Mouse (Mus musculus): Measurements from ENCODE around the gene Eif5a. TPM values are rescaled to one million over a fixed set of nuclear protein-coding genes. Genes with fewer than 3 reads are reported as not detected.

Gene Eif5a
- polyA plus RNA-seq, 1 experiment from 2014 or later = 1,661 TPM

Small RNA genes lying within 50 kb of the gene (microRNA-seq; reads per million reads assigned to microRNA genes)
- not detected for gene Mir6924

Other genes starting within 250 kb of the Eif5a start
- 561 and 632 TPM in 2 replicates for gene Eif4a1, start 249.5 kb downstream of the Eif5a start, polyA plus RNA-seq (2016; fragmentation: Nextera tagmentation; extraction: Ambion mirVana)
- gene Senp3, start 239.9 kb downstream of the Eif5a start, polyA plus RNA-seq (2016; fragmentation: Nextera tagmentation; extraction: Ambion mirVana) = 134 and 147 TPM in 2 replicates
- gene Tnfsf13, start 236.2 kb downstream of the Eif5a start, polyA plus RNA-seq (2016; fragmentation: Nextera tagmentation; extraction: Ambion mirVana) = 0.50 TPM in 2 replicates
- gene Tnfsf12, start 226.1 kb downstream of the Eif5a start, polyA plus RNA-seq (2016; fragmentation: Nextera tagmentation; extraction: Ambion mirVana) = 3.1 and 3.9 TPM in 2 replicates
- gene Tnfsfm13, start 225.9 kb downstream of the Eif5a start, polyA plus RNA-seq (2016; fragmentation: Nextera tagmentation; extraction: Ambion mirVana) = 2.5 and 3.5 TPM in 2 replicates
- 27.9 and 32.7 TPM in 2 replicates for gene Polr2a, start 163.3 kb downstream of the Eif5a start, polyA plus RNA-seq (2016; fragmentation: Nextera tagmentation; extraction: Ambion mirVana)
- not detected in 2 replicates for gene Slc35g3, start 160.0 kb downstream of the Eif5a start, polyA plus RNA-seq (2016; fragmentation: Nextera tagmentation; extraction: Ambion mirVana)
- gene Zbtb4, start 156.0 kb downstream of the Eif5a start, polyA plus RNA-seq (2016; fragmentation: Nextera tagmentation; extraction: Ambion mirVana) = 2.1 and 2.4 TPM in 2 replicates
- 11.1 and 11.9 TPM in 2 replicates for gene Chrnb1, start 126.0 kb downstream of the Eif5a start, polyA plus RNA-seq (2016; fragmentation: Nextera tagmentation; extraction: Ambion mirVana)
- 1.7 and 2.2 TPM in 2 replicates for gene Fgf11, start 120.1 kb downstream of the Eif5a start, polyA plus RNA-seq (2016; fragmentation: Nextera tagmentation; extraction: Ambion mirVana)
- gene Tmem102, start 116.3 kb downstream of the Eif5a start, polyA plus RNA-seq (2016; fragmentation: Nextera tagmentation; extraction: Ambion mirVana) = 2.9 and 3.0 TPM in 2 replicates
- gene Gm39566, start 106.7 kb downstream of the Eif5a start, polyA plus RNA-seq (2016; fragmentation: Nextera tagmentation; extraction: Ambion mirVana) = not detected in 2 replicates
- gene Spem2, start 103.5 kb downstream of the Eif5a start, polyA plus RNA-seq (2016; fragmentation: Nextera tagmentation; extraction: Ambion mirVana) = not detected in 2 replicates
- gene Spem1, start 99.8 kb downstream of the Eif5a start, polyA plus RNA-seq (2016; fragmentation: Nextera tagmentation; extraction: Ambion mirVana) = 0.29 and 0.58 TPM in 2 replicates
- 13.0 and 13.1 TPM in 2 replicates for gene Nlgn2, start 84.2 kb downstream of the Eif5a start, polyA plus RNA-seq (2016; fragmentation: Nextera tagmentation; extraction: Ambion mirVana)
- 351 and 399 TPM in 2 replicates for gene Tmem256, start 83.4 kb downstream of the Eif5a start, polyA plus RNA-seq (2016; fragmentation: Nextera tagmentation; extraction: Ambion mirVana)
- gene Plscr3, start 75.6 kb downstream of the Eif5a start, polyA plus RNA-seq (2016; fragmentation: Nextera tagmentation; extraction: Ambion mirVana) = 122 and 127 TPM in 2 replicates
- gene Tnk1, start 63.2 kb downstream of the Eif5a start, polyA plus RNA-seq (2016; fragmentation: Nextera tagmentation; extraction: Ambion mirVana) = 2.4 and 2.5 TPM in 2 replicates
- not detected in 2 replicates for gene Tmem95, start 43.9 kb downstream of the Eif5a start, polyA plus RNA-seq (2016; fragmentation: Nextera tagmentation; extraction: Ambion mirVana)
- 2.9 and 3.0 TPM in 2 replicates for gene Kctd11, start 40.6 kb downstream of the Eif5a start, polyA plus RNA-seq (2016; fragmentation: Nextera tagmentation; extraction: Ambion mirVana)
- 0.83 and 1.3 TPM in 2 replicates for gene Acap1, start 26.4 kb downstream of the Eif5a start, polyA plus RNA-seq (2016; fragmentation: Nextera tagmentation; extraction: Ambion mirVana)
- gene 2810408A11Rik, start 21.0 kb downstream of the Eif5a start, polyA plus RNA-seq (2016; fragmentation: Nextera tagmentation; extraction: Ambion mirVana) = 21.4 and 23.6 TPM in 2 replicates
- gene Neurl4, start 20.9 kb downstream of the Eif5a start, polyA plus RNA-seq (2016; fragmentation: Nextera tagmentation; extraction: Ambion mirVana) = 14.2 and 15.9 TPM in 2 replicates
- 84.8 and 92.0 TPM in 2 replicates for gene Gps2, start 8.1 kb downstream of the Eif5a start, polyA plus RNA-seq (2016; fragmentation: Nextera tagmentation; extraction: Ambion mirVana)
- gene Ybx2, start 13.8 kb upstream of the Eif5a start, polyA plus RNA-seq (2016; fragmentation: Nextera tagmentation; extraction: Ambion mirVana) = 10.7 and 11.4 TPM in 2 replicates
- 34.2 and 36.1 TPM in 2 replicates for gene Slc2a4, start 26.2 kb upstream of the Eif5a start, polyA plus RNA-seq (2016; fragmentation: Nextera tagmentation; extraction: Ambion mirVana)
- gene Cldn7, start 42.8 kb upstream of the Eif5a start, polyA plus RNA-seq (2016; fragmentation: Nextera tagmentation; extraction: Ambion mirVana) = 29.6 and 32.2 TPM in 2 replicates
- gene Ctdnep1, start 59.2 kb upstream of the Eif5a start, polyA plus RNA-seq (2016; fragmentation: Nextera tagmentation; extraction: Ambion mirVana) = 32.4 and 32.8 TPM in 2 replicates
- 123 and 130 TPM in 2 replicates for gene Elp5, start 60.6 kb upstream of the Eif5a start, polyA plus RNA-seq (2016; fragmentation: Nextera tagmentation; extraction: Ambion mirVana)
- gene Gabarap, start 69.2 kb upstream of the Eif5a start, polyA plus RNA-seq (2016; fragmentation: Nextera tagmentation; extraction: Ambion mirVana) = 463 and 471 TPM in 2 replicates
- gene Phf23, start 73.8 kb upstream of the Eif5a start, polyA plus RNA-seq (2016; fragmentation: Nextera tagmentation; extraction: Ambion mirVana) = 95.1 and 99.1 TPM in 2 replicates
- 67.2 and 70.3 TPM in 2 replicates for gene Dvl2, start 78.6 kb upstream of the Eif5a start, polyA plus RNA-seq (2016; fragmentation: Nextera tagmentation; extraction: Ambion mirVana)
- 66.8 and 70.4 TPM in 2 replicates for gene Acadvl, start 93.5 kb upstream of the Eif5a start, polyA plus RNA-seq (2016; fragmentation: Nextera tagmentation; extraction: Ambion mirVana)
- 12.6 and 14.9 TPM in 2 replicates for gene Dlg4, start 95.0 kb upstream of the Eif5a start, polyA plus RNA-seq (2016; fragmentation: Nextera tagmentation; extraction: Ambion mirVana)
- 0.51 and 0.83 TPM in 2 replicates for gene Asgr1, start 132.1 kb upstream of the Eif5a start, polyA plus RNA-seq (2016; fragmentation: Nextera tagmentation; extraction: Ambion mirVana)
- not detected in 2 replicates for gene Asgr2, start 170.7 kb upstream of the Eif5a start, polyA plus RNA-seq (2016; fragmentation: Nextera tagmentation; extraction: Ambion mirVana)
- gene Mgl2, start 208.4 kb upstream of the Eif5a start, polyA plus RNA-seq (2016; fragmentation: Nextera tagmentation; extraction: Ambion mirVana) = 0.41 TPM in 1 of 2 replicates, not detected in the other
- gene Clec10a, start 234.2 kb upstream of the Eif5a start, polyA plus RNA-seq (2016; fragmentation: Nextera tagmentation; extraction: Ambion mirVana) = 0.29 TPM in 1 of 2 replicates, not detected in the other

All from embryonic facial prominence, embryonic 12.5 days (tissue).